Mouse (Mus musculus) left cerebral cortex, adult 11 months (tissue): ENCODE data around the gene Erbin.

Experiments used
- DNase-seq: peaks from one replicate; pipeline ENCODE4 v3.0.0; 2022; ENCODE audit warnings: low spot score

Gene Erbin

GRCm38 (mm10) chr13:103920261-103920932, at the start of gene Erbin:
Gene Erbin (minus strand): TSS chr13:103920514.
- peak; percentile 34 for DNase-seq

GRCm38 (mm10) chr13:103969912-103970311, 49.6 kb upstream of the Erbin start:
- no peak for DNase-seq

GRCm38 (mm10) chr13:103967987-103968386, 47.7 kb upstream of the Erbin start:
- no peak for DNase-seq

GRCm38 (mm10) chr13:103966696-103967215, 46.4 kb upstream of the Erbin start:
- DNase-seq, result no peak

GRCm38 (mm10) chr13:103965187-103965586, 44.9 kb upstream of the Erbin start:
- no peak for DNase-seq

- no peak for DNase-seq
Observed at GRCm38 (mm10) chr13:103963094-103963493, 42.8 kb upstream of the Erbin start.

GRCm38 (mm10) chr13:103959841-103960240, 39.5 kb upstream of the Erbin start:
- no peak for DNase-seq

- no peak for DNase-seq
Observed at GRCm38 (mm10) chr13:103958607-103959123, 38.4 kb upstream of the Erbin start.

GRCm38 (mm10) chr13:103957175-103957940, 37.0 kb upstream of the Erbin start:
- DNase-seq, result no peak

GRCm38 (mm10) chr13:103955652-103956051, 35.3 kb upstream of the Erbin start:
- DNase-seq, result no peak

- no peak for DNase-seq
Observed at GRCm38 (mm10) chr13:103951393-103951792, 31.1 kb upstream of the Erbin start.

GRCm38 (mm10) chr13:103940796-103941195, 20.5 kb upstream of the Erbin start:
- DNase-seq, result no peak

GRCm38 (mm10) chr13:103924586-103924985, 4.3 kb upstream of the Erbin start:
- no peak for DNase-seq

- DNase-seq, result no peak
Observed at GRCm38 (mm10) chr13:103923402-103924065, 3.2 kb upstream of the Erbin start.

- no peak for DNase-seq
Observed at GRCm38 (mm10) chr13:103921831-103922380, 1.6 kb upstream of the Erbin start.

GRCm38 (mm10) chr13:103920933-103921830, 868 bp upstream of the Erbin start:
- peak; percentile 70 for DNase-seq

- no peak for DNase-seq
Observed at GRCm38 (mm10) chr13:103919956-103920260, 406 bp downstream of the Erbin start.

GRCm38 (mm10) chr13:103919234-103919955, 919 bp downstream of the Erbin start:
- no peak for DNase-seq

GRCm38 (mm10) chr13:103918432-103918831, 1.9 kb downstream of the Erbin start:
- no peak for DNase-seq

GRCm38 (mm10) chr13:103914114-103914736, 6.1 kb downstream of the Erbin start:
- no peak for DNase-seq
